Mouse (Mus musculus) layer of hippocampus, postnatal 36 days (tissue): ENCODE results near the gene Pdlim1. TPM values are rescaled to one million over a fixed set of nuclear protein-coding genes. Genes with fewer than 3 reads are reported as not detected.

ENCODE experiments used
- DNase-seq, 2 experiments: peaks; one replicate each; pipeline ENCODE4 v3.0.0; 2022
- total RNA-seq, 2 experiments: library from RNA; stranded (reverse); gene quantifications; 2 replicates each; pipeline ENCODE4 v1.2.3; 2021

Gene Pdlim1
- total RNA-seq = 10 to 100 TPM in 1 of 2 experiments, 1 to 10 TPM in 1; 10.0 to 12.1 TPM

GRCm38 (mm10) chr19:40271308-40271892 lies at the start of gene Pdlim1:
Gene Pdlim1 (minus strand): TSS chr19:40271842.
- no peak for DNase-seq

DNA sequence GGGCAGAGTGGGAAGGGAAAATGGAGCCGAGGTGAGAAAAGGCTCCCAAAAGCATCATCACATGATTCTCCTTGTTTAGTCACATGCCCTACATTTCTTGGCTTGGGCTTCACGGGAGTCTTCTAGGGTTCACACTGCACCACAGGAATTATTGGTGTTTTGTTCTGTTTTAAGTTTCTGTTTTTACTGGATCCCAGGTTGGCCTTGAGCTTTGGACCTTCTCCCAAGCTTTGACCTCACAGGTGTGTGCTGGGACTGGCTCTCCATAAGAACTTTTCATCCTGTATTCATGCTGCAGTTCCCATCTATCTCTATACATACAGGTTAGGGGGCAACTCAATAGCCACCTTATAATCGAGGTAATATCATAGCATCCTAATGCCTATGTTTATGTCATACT lies 47.6 kb upstream of the Pdlim1 start:
- no peak for DNase-seq

DNA sequence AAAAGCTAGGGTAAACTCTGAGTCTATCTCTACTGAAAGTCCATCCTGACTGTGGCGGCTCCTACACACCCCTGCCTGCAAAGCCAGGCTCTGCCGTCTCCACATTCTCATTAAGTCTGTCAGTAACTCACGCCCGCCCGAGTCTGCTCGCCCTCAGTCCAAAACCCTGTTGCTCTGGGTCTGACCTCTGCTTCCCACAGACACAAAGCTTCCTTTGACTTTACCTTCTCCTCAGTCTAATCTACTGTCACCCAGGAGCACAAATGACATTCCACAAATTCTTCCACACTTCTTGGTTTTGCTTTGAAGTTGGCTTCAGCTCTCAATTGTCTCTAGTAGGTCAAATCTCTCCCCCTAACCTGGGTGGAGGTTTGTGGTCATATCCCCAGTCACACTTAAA lies 46.9 kb upstream of the Pdlim1 start:
- no peak for DNase-seq

- no peak for DNase-seq
Measured at GRCm38 (mm10) chr19:40317001-40317400, 45.4 kb upstream of the Pdlim1 start.

- DNase-seq = no peak
Measured at GRCm38 (mm10) chr19:40314252-40314651, 42.6 kb upstream of the Pdlim1 start.

- no peak for DNase-seq
Measured at GRCm38 (mm10) chr19:40311631-40312030, 40.0 kb upstream of the Pdlim1 start.

DNA sequence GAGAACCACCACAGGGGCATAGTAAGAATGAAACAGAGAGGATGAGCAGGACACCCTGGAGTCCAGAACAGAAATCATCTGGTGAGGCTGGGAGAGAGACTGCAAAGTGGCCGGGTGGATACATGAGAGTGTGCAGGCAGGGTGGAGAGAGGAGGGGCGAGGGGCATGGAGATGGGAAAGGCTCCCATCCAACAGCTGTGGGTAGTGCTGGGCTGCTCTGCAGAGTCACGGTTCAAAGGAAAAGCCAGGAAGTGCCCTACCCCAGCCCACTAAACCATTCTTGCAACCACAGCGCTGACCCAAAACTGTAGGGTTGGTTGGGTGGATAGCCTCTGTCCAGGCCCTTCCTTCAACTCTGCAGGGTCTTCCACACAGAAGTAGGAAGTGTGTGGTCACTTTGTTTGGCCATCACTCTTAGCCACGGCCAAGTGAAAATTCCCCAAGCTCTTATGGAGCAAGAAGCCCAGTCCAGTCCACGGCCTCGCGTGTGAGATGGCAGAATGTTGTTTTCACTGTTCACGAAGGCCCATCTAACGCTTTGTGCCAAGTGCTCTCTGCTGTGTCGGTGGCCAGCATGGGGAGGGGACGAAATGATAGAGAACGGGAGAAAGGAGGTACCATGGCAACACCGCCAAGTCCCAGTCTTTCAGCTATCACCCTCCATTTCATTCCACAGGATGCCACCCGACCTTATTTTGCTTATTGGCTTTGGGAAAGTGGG lies 38.9 kb upstream of the Pdlim1 start:
- DNase-seq = no peak

GRCm38 (mm10) chr19:40309911-40310310 lies 38.3 kb upstream of the Pdlim1 start:
- DNase-seq = no peak

DNA sequence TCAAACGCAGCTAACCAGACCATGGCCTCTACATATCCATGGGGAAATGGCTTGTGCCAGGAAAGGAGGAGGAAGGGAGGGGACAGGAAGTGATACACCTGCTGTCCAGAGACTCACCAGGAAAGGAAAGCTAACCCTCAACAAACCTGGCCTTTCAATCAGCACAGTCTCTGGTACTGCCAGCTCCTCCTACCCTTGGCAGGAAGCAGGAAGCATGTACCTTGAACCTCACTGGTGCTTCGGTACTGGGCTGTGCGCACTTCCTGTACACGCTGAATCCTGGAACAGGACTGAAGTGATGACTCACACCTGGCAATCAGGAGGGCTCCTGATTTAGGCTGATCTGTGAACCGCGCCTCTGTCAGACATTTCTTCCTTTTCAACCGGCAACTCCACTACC lies 35.9 kb upstream of the Pdlim1 start:
- no peak for DNase-seq

DNA sequence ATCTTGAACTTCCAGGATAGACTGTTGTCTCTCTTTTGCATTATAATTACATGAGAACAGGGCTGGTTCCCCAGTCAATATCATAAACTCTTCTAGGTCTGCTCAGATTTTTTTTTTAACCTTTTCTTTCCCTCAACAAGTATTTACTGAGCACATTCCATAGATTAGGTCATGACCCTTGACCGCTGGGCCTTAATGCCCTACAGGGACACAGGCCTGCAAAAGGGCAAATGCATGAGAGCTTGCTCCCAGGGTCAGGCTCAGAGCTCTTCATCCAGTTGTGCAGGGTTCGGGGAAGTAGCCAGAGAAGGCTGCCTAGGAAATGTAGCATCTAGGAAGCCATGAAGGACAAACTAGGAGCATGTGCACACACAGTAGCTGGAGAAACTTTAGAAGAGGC lies 35.0 kb upstream of the Pdlim1 start:
- DNase-seq = no peak

- DNase-seq = no peak
Measured at GRCm38 (mm10) chr19:40305456-40305855, 33.8 kb upstream of the Pdlim1 start.

- peak in 1 of 2 experiments; percentile 45 for DNase-seq
Measured at GRCm38 (mm10) chr19:40302916-40303315, 31.3 kb upstream of the Pdlim1 start.

DNA sequence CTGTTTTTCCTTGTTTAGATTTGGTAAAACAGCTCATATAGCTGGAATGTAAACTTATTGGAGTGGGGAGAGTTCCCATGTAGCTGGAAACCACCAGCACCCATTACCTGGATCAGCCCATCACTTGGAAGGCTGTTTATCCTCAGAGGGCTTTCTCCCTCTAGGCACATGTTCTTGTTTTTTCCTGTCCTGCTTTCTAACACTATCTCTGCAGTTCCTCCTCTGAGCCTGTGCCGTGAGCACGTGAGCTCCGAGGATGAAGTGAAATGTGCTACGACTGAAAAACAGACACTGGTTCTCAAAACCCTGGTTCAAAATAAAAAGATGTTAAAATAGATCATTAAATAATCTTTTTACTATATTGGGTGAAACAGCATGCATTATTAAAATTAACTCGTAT lies 30.8 kb upstream of the Pdlim1 start:
- DNase-seq = no peak

GRCm38 (mm10) chr19:40299983-40300759 lies 28.5 kb upstream of the Pdlim1 start:
- DNase-seq = peak; percentile 37 to 45

DNA sequence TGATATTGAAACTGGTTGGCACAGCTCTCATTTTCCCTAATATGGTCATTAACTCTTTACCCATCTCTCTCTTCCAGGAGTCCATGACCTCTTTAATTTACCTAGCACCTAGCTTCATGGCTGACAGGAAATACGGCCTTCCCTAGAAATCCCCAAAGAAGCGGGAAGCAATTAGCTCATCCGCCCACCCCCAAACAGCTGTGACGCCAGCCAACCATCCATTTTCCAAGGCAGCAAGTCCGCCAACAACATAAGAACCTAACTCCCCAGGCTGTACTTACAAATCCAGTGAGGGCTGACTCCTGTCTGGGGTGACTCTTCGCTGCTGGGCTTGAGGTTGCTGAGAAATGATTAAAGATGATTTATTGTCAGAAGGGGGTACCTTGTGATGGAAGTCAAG lies 27.5 kb upstream of the Pdlim1 start:
- peak in 1 of 2 experiments; percentile 44 for DNase-seq

- peak in 1 of 2 experiments; percentile 61 for DNase-seq
Measured at GRCm38 (mm10) chr19:40298574-40298973, 26.9 kb upstream of the Pdlim1 start.

DNA sequence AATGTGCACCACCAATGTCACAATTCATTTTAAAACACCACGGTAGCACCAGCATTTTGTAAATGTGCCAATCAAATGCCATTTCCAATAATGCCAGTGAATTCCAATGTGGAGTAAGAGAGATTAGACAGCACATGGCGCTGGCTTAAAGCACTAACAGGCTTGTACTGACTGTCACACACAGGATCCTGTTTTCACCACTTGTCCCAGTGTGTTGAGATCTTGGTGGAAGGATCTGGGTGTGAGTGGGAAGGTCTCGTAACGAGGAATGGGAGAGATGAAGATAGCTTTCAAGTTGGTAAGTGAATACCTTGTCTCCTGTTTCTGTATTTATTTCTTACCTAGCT lies 26.1 kb upstream of the Pdlim1 start:
- DNase-seq = no peak

- DNase-seq = no peak
Measured at GRCm38 (mm10) chr19:40297078-40297797, 25.6 kb upstream of the Pdlim1 start.

DNA sequence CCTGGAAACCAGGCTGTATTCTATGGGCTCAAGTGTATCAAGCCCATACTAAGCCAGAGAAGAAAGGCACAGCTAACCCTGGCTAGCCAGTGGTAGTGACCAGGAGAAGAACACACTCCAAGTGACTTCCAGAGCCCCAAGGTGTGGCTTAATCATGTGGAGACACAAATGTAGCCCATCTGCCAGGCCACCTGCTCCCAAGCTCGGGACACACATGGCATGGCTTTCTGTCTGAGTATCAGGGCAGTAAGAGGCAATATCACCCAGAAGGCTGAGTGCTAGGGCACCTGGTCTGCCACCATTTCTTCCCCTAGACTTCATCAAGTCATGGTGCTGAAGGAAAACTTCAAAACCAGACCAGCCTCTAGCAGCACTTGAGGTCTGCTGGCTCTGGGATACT lies 22.6 kb upstream of the Pdlim1 start:
- DNase-seq = no peak

DNA sequence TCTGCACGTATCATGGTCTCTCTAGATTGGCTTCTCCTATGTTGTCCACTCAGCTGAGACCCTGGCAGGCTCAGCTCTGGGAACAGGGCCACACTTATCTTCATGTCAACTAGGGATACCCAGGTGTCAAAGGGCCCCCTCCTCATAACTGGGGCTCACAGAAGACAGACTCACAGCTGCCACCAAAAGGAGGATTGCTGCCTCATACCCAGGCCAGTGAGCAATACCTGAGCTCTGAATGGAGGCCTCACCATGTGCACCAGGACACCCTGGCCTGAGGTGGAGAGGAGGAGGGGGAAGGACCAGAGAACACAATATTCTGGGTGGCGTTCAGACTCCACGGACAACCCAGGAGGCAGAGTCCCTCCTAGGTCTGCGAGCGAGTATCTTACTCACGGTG lies 22.1 kb upstream of the Pdlim1 start:
- DNase-seq = no peak

DNA sequence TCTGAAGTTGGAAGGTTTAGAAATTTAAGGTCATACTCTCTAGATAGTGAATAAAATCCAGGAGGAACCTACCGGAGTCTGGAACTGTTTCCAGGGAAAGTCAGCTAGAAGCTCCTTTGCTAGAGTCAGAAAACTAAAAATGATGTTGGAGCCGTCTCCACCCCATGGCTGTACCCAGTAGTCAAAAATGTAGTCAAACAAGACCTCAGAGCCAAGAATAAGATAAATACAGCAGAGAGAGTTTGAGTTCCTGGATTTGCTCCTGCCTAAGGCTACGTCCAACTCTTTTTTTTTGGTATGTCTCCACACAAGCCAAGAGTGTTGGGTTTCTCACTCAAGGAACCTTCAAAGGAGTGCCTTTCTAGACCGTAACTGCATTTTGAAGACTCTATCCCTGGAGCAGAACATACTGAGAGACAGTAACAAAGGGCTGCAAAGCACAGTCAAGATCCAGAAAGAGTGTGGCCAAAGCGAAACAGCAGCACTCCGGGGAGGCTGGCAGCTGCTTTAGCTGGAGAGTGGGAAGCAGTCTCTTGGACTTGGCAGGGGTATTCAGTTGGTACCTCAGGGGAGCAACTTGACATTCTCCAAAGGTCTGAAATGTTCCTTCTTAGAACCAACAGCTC lies 18.6 kb upstream of the Pdlim1 start:
- DNase-seq = no peak

- no peak for DNase-seq
Measured at GRCm38 (mm10) chr19:40288415-40288814, 16.8 kb upstream of the Pdlim1 start.

- DNase-seq = no peak
Measured at GRCm38 (mm10) chr19:40284704-40285103, 13.1 kb upstream of the Pdlim1 start.
